Mouse (Mus musculus) stomach, postnatal 0 days (tissue): ENCODE measurements around the gene Gsc.

ENCODE experiments used
- CTCF ChIP-seq: IDR thresholded peaks from 2 replicates; pipeline ENCODE4 v1.5.1; 2016; ENCODE audit warnings: antibody characterized with exemption, low read depth, mild to moderate bottlenecking, moderate library complexity
- EP300 ChIP-seq: optimal IDR thresholded peaks from 2 replicates; pipeline ENCODE3; 2016; ENCODE audit warnings: antibody characterized with exemption

DNA sequence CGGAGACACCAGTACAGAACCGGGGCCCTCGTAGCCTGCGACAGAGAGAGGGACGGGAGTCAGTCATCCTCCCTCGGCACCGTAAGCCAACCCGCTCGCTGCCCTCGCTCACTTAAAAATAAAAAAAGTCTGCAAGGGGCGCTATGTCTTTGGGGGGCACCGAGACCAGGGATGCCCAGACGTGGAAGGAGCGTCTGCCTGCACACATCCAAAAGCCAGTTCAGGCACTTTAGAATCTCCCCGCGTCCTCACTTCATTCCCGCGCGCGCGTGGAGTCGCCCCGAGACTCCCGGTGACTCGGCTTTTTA, 958 bp downstream of the Gsc start:
- no peak for TF ChIP-seq CTCF
- TF ChIP-seq EP300 = no peak
